Mouse (Mus musculus) midbrain, embryonic 12.5 days (tissue): Measurements from ENCODE around the gene Naaladl1. TPM values are rescaled to one million over a fixed set of nuclear protein-coding genes. Genes with fewer than 3 reads are reported as not detected.

Experiments used
- ATAC-seq: fragments of 200-750 bp; cut with Nextera tagmentation; 2 replicates; pipeline ENCODE4 v1.8.0; 2017; ENCODE audit warnings: low read depth, moderate TSS enrichment, moderate library complexity; ENCODE audit not compliant: low FRiP score
- H3K27ac ChIP-seq: fragments of 300-500 bp; sonication (generic); replicated peaks from 2 replicates; pipeline ENCODE4 v1.5.1; 2016; ENCODE audit warnings: mild to moderate bottlenecking
- H3K27me3 ChIP-seq: fragments of 300-500 bp; sonication (generic); 2 replicates; pipeline ENCODE4 v1.6.1; 2016; ENCODE audit warnings: mild to moderate bottlenecking
- H3K36me3 ChIP-seq: fragments of 300-500 bp; sonication (generic); 2 replicates; pipeline ENCODE4 v1.6.1; 2016
- H3K4me1 ChIP-seq: fragments of 300-500 bp; sonication (generic); 2 replicates; pipeline ENCODE4 v1.6.1; 2016
- H3K4me2 ChIP-seq: fragments of 300-500 bp; sonication (generic); replicated peaks from 2 replicates; pipeline ENCODE4 v1.6.1; 2016; ENCODE audit warnings: mild to moderate bottlenecking, moderate library complexity
- H3K4me3 ChIP-seq: fragments of 300-500 bp; sonication (generic); 2 replicates; pipeline ENCODE4 v1.5.1; 2016; ENCODE audit warnings: mild to moderate bottlenecking
- H3K9ac ChIP-seq: fragments of 300-500 bp; sonication (generic); replicated peaks from 2 replicates; pipeline ENCODE4 v1.6.1; 2016; ENCODE audit warnings: mild to moderate bottlenecking, moderate library complexity
- H3K9me3 ChIP-seq: fragments of 300-500 bp; sonication (generic); 2 replicates; pipeline ENCODE4 v1.6.1; 2016; ENCODE audit warnings: mild to moderate bottlenecking
- WGBS: fragments of 180-500 bp; shearing (Covaris S2); methylation state at CpG from one replicate; pipeline ENCODE4 v1.1.7; 2016; 5-methylcytosine and 5-hydroxymethylcytosine counted together
- polyA plus RNA-seq: library from polyadenylated mRNA; unstranded; fragments of >200 nt; fragmentation: Nextera tagmentation; extraction: Ambion mirVana; gene quantifications from 2 replicates; pipeline ENCODE4 v1.2.1, GENCODE M21; 2016

Gene Naaladl1
- polyA plus RNA-seq, 1 experiment from 2014 or later = 0.94 TPM

DNA sequence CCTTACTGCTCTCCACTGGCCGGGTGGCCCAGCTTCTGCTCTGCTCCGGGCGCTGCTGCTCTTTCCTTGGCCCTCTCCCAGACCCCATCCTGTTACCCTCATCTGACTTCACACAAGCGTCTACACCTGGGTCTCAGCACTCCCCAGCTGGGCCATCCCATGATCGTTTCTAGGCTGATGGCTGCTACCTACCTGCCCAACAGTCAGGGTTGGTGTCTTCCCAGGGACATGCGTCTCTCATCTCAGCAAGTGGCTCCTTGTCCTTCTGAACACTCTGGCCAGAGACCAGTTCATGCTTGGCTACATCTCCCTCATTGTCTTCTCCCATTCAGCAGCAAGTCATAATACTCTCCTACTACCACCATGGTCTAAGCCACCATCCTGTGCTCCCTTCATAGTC lies 34.1 kb downstream of the Naaladl1 start:
- Histone ChIP-seq H3K4me1 (peaks cover 9% of the 10 kb centered on the region), H3K9ac (peak overlapping the region; percentile 83; the same call in 1 of the 2 replicates), H3K4me3 (peak overlapping the region; percentile 73), H3K27ac (no peak overlapping the region), H3K36me3 (peaks cover 29% of the 10 kb centered on the region), H3K9me3 (no peaks in the 10 kb centered on the region), H3K27me3 (no peaks in the 10 kb centered on the region), H3K4me2 (peak overlapping the region; percentile 82)
- WGBS = 97% methylated on average over 6 of the region's 6 CpGs
- ATAC-seq = no peak

DNA sequence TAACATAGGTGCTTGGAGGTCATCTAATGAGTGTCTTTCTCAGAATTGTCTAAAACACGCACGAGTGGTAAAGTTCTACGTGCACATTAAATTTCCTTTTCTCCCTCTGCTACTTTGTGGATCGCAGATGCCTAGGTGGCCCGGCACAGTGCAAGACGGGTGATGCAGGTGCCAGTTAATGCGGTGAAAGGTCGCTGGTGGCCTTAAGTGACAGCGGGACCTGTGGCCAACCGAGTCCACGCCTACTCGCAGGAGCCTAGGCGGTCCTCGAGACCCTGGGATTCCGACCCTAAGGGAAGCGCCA lies 34.7 kb downstream of the Naaladl1 start:
- peak overlapping the region; percentile 99 for H3K27ac ChIP-seq
- H3K27me3 ChIP-seq = peaks cover 3% of the 10 kb centered on the region; the same call in 1 of the 2 replicates
- H3K4me1 ChIP-seq = peaks cover 9% of the 10 kb centered on the region
- peak overlapping the region; percentile 82 for H3K4me2 ChIP-seq
- H3K9me3 ChIP-seq = no peaks in the 10 kb centered on the region
- whole genome bisulfite sequencing = 8% methylated on average over 16 of the region's 16 CpGs
- peak overlapping the region; percentile 83 for H3K9ac ChIP-seq
- ATAC-seq = no peak
- H3K36me3 ChIP-seq = peaks cover 24% of the 10 kb centered on the region
- H3K4me3 ChIP-seq = peak overlapping the region; percentile 73

DNA sequence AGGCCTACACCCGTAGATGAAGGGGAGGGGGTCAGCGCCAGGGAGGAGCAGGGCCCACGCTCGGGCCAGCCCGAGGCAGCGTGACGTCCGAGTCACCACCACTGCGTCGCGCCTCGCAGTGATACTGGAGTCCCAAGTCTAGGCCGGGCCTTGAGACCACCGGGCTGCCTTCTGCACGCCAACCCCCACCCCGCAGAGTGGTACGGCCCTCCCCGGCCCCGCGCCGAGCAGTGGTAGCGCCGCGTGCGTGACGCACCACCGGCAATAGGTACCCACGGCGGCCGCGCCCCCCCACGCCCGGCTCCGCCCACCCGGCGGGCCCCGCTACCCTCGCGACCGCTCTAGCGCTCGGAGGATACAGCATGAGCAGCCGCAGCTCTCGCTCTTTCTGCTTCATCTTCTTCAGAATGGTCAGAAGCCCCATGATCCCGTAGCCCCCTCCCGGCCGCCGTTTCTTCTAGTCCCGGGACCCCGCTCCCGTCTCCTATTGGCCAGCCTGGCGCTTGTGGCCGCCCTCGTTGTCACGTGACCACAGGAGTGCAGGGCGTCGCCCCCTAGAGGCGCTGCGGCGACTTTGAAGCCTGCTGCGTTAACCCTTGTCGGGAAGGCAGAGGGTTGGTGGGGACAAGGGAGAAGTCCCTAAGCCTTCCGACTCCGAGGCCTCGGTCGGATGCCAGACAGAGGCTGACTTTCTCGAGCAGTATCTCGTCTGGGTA lies 35.3 kb downstream of the Naaladl1 start, which contains the start of gene Batf2:
Gene Batf2 (plus strand): TSS at position 306 of the 716 bp plus-strand sequence.
- peak within 1 kb of the TSS; percentile 83 for H3K9ac ChIP-seq
- peaks cover 19% of the 10 kb centered on the region for H3K36me3 ChIP-seq
- H3K27ac ChIP-seq = peak within 1 kb of the TSS; percentile 99

GRCm38 (mm10) chr19:6141394-6141749 lies 35.8 kb downstream of the Naaladl1 start, which contains the start of gene Arl2:
TSS of gene Arl2 (minus strand) at chr19:6141548.
- Histone ChIP-seq H3K4me1 (peaks cover 9% of the 10 kb centered on the region), H3K27ac (peak within 1 kb of the TSS; percentile 99), H3K9me3 (no peaks in the 10 kb centered on the region), H3K4me3 (peak within 1 kb of the TSS; percentile 73), H3K9ac (peak within 1 kb of the TSS; percentile 83), H3K36me3 (peaks cover 17% of the 10 kb centered on the region; the same call in 1 of the 2 replicates), H3K27me3 (peaks cover 3% of the 10 kb centered on the region; the same call in 1 of the 2 replicates), H3K4me2 (peak within 1 kb of the TSS; percentile 82)
- peak; percentile 69 for ATAC-seq
- WGBS = under 1% methylated on average over 15 of the region's 15 CpGs

More for the DNA sequence above, 35.3 kb downstream of the Naaladl1 start, which contains the start of gene Batf2:
- WGBS = under 1% methylated on average over 55 of the region's 68 CpGs
- Histone ChIP-seq H3K4me1 (peaks cover 9% of the 10 kb centered on the region), H3K4me3 (peak within 1 kb of the TSS; percentile 73), H3K9me3 (no peaks in the 10 kb centered on the region), H3K27me3 (peaks cover 3% of the 10 kb centered on the region; the same call in 1 of the 2 replicates), H3K4me2 (peak within 1 kb of the TSS; percentile 82)
- ATAC-seq = peak; percentile 93

DNA sequence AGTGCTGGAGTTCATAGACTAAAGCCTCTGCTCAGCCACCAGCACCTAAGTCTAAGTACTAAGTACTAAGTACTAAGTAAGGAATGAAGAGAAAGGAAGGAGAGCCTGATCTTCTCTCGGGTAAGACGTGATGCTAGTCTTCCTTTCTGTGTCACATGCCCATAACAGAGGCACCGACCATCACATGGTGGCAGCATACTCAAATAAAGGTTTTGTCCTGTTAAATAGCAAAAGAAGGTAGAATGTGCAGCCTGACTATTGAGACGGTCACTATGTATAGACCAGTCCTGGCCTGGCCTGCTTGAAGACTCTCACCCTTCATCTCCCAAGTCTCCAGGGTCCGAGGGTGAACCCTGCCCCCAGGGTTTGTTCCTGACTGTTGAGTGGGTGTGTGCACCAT lies 39.3 kb downstream of the Naaladl1 start:
- 78% methylated on average over 5 of the region's 5 CpGs for WGBS
- Histone ChIP-seq H3K9ac (no peak overlapping the region), H3K4me1 (peaks cover 6% of the 10 kb centered on the region), H3K27ac (no peak overlapping the region), H3K4me3 (no peak overlapping the region), H3K9me3 (no peaks in the 10 kb centered on the region), H3K27me3 (peaks cover 3% of the 10 kb centered on the region; the same call in 1 of the 2 replicates), H3K4me2 (no peak overlapping the region), H3K36me3 (no peaks in the 10 kb centered on the region)
- no peak for ATAC-seq

DNA sequence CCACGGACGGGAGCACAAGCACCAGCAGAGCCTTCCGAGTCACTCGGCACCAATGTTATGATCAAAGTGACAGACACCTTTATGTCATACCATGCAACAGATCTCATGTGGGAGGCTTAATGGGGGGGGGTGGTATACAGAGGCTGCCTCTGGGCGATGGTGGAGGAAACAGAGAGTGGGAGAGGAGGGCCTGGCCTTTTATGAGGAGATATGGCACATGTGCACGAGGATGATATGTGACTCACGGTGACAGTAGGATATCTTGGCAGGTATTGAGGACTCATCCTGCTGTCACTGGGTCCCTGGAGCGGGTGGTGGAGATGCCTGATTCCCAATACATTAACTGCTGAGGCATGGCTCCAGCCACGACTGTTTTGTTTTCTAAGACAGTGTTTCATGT lies 49.6 kb downstream of the Naaladl1 start:
- no peak for ATAC-seq
- WGBS = 90% methylated on average over 9 of the region's 9 CpGs
- Histone ChIP-seq H3K36me3 (no peaks in the 10 kb centered on the region), H3K4me3 (no peak overlapping the region), H3K4me2 (no peak overlapping the region), H3K9me3 (no peaks in the 10 kb centered on the region), H3K9ac (no peak overlapping the region), H3K27ac (no peak overlapping the region), H3K27me3 (0 out of 2 replicates have a peak, but pooled peaks cover 7% of the 10 kb centered on the region), H3K4me1 (no peaks in the 10 kb centered on the region)

GRCm38 (mm10) chr19:6156372-6156771 lies 50.8 kb downstream of the Naaladl1 start:
- Histone ChIP-seq H3K36me3 (no peaks in the 10 kb centered on the region), H3K4me2 (no peak overlapping the region), H3K9ac (no peak overlapping the region), H3K27me3 (0 out of 2 replicates have a peak, but pooled peaks cover 3% of the 10 kb centered on the region), H3K4me1 (no peaks in the 10 kb centered on the region), H3K9me3 (no peaks in the 10 kb centered on the region), H3K27ac (no peak overlapping the region), H3K4me3 (no peak overlapping the region)
- ATAC-seq = no peak
- WGBS = 68% methylated on average over 8 of the region's 8 CpGs

DNA sequence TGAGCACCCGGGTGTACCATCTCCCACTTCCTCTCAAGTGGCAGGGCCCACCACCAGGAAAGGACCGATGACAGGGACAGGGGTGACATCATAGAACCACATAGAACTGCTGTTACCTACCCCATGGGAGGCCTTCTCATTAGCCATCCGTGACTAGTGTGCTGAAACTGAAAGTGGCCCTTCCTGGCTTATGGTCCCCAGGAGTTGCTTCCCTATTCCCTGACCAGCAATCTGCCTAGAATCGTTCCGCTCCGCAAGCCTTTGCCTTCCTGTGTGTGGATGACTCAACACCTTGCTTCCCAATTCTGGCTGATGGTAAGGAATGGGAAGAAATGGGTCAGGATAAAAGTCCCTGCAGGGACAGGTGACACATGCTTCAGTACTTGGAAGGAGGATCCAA lies 51.6 kb downstream of the Naaladl1 start:
- no peaks in the 10 kb centered on the region for H3K36me3 ChIP-seq
- WGBS = 83% methylated on average over 6 of the region's 6 CpGs
- no peak overlapping the region for H3K27ac ChIP-seq
- no peaks in the 10 kb centered on the region for H3K9me3 ChIP-seq
- no peak overlapping the region for H3K4me3 ChIP-seq
- H3K9ac ChIP-seq = no peak overlapping the region
- H3K4me2 ChIP-seq = no peak overlapping the region
- no peak for ATAC-seq
- H3K4me1 ChIP-seq = no peaks in the 10 kb centered on the region
- H3K27me3 ChIP-seq = no peaks in the 10 kb centered on the region

DNA sequence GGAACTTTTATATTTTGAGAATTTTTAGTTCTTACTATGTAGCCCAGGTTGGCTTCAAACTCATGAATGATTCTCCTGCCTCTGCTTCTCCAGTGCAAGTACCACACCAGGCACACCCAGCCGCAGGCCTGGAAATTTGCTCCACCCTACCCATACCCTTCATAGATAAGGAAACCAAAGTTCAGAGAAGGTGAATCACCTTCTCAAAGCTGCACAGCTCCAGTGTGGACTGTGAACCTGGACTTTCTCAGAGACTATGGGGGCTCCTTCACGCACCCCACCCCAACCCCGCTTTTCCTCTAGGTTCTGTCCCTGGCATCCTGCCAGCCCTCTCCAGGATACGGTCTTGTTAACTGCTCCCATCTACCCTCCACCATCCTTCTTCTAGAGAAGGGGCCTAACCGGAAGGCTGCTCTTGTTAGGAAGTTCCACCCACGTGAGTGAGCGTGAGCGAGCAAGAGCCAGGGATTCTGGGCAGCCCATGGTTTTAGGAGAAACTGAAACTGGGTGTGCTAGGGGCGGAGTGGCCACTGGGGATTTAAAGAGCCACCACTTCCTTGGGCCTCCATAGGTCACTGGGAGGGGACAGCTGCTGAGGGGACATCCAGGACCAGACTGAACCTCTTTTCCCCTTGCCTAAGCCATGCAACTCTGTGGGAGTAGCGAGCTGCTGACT lies 58.4 kb downstream of the Naaladl1 start:
- Histone ChIP-seq H3K4me2 (no peak overlapping the region), H3K4me1 (no peaks in the 10 kb centered on the region), H3K9me3 (no peaks in the 10 kb centered on the region), H3K9ac (no peak overlapping the region), H3K27me3 (no peaks in the 10 kb centered on the region), H3K36me3 (no peaks in the 10 kb centered on the region), H3K4me3 (no peak overlapping the region), H3K27ac (no peak overlapping the region)
- ATAC-seq = no peak
- 76% methylated on average over 10 of the region's 10 CpGs for WGBS

Other genes starting within 250 kb of the Naaladl1 start
- gene Frmd8, start 230.5 kb upstream of the Naaladl1 start, polyA plus RNA-seq = 22.3 and 24.8 TPM in 2 replicates
- gene Slc25a45, start 228.0 kb upstream of the Naaladl1 start, polyA plus RNA-seq = 1.9 and 3.4 TPM in 2 replicates
- gene Tigd3, start 211.6 kb upstream of the Naaladl1 start, polyA plus RNA-seq = 11.1 and 11.4 TPM in 2 replicates
- 171 and 185 TPM in 2 replicates for gene Dpf2, start 192.8 kb upstream of the Naaladl1 start, polyA plus RNA-seq
- gene Cdc42ep2, start 181.0 kb upstream of the Naaladl1 start, polyA plus RNA-seq = 3.6 and 3.8 TPM in 2 replicates
- 57.4 and 59.6 TPM in 2 replicates for gene Pola2, start 141.6 kb upstream of the Naaladl1 start, polyA plus RNA-seq
- gene Slc22a20, start 119.6 kb upstream of the Naaladl1 start, polyA plus RNA-seq = not detected in 2 replicates
- 3.8 and 4.5 TPM in 2 replicates for gene Capn1, start 89.9 kb upstream of the Naaladl1 start, polyA plus RNA-seq
- 30.0 and 32.6 TPM in 2 replicates for gene Syvn1, start 59.2 kb upstream of the Naaladl1 start, polyA plus RNA-seq
- gene Mrpl49, start 48.0 kb upstream of the Naaladl1 start, polyA plus RNA-seq = 75.8 and 76.4 TPM in 2 replicates
- gene Fau, start 47.9 kb upstream of the Naaladl1 start, polyA plus RNA-seq = 595 and 628 TPM in 2 replicates
- gene Znhit2, start 44.6 kb upstream of the Naaladl1 start, polyA plus RNA-seq = 30.8 and 32.2 TPM in 2 replicates
- 41.0 and 41.3 TPM in 2 replicates for gene Tm7sf2, start 37.4 kb upstream of the Naaladl1 start, polyA plus RNA-seq
- gene Vps51, start 28.6 kb upstream of the Naaladl1 start, polyA plus RNA-seq = 77.0 and 82.2 TPM in 2 replicates
- not detected in 2 replicates for gene Tmem262, start 25.7 kb upstream of the Naaladl1 start, polyA plus RNA-seq
- gene Gm28374, start 23.5 kb upstream of the Naaladl1 start, polyA plus RNA-seq = 2.6 and 3.6 TPM in 2 replicates
- gene Zfpl1, start 20.8 kb upstream of the Naaladl1 start, polyA plus RNA-seq = 67.1 and 75.1 TPM in 2 replicates
- gene Cdca5, start 20.8 kb upstream of the Naaladl1 start, polyA plus RNA-seq = 41.5 and 42.1 TPM in 2 replicates
- gene AC131692.1, start 11.4 kb upstream of the Naaladl1 start, polyA plus RNA-seq = 0.77 TPM in 1 of 2 replicates, not detected in the other
- 49.7 and 50.8 TPM in 2 replicates for gene Sac3d1, start 12.9 kb downstream of the Naaladl1 start, polyA plus RNA-seq
- gene Snx15, start 22.5 kb downstream of the Naaladl1 start, polyA plus RNA-seq = 29.7 and 30.5 TPM in 2 replicates
- not detected in 2 replicates for gene Batf2, start 35.2 kb downstream of the Naaladl1 start, polyA plus RNA-seq
- gene Arl2, start 35.8 kb downstream of the Naaladl1 start, polyA plus RNA-seq = 90.9 and 96.1 TPM in 2 replicates
- gene Majin, start 78.6 kb downstream of the Naaladl1 start, polyA plus RNA-seq = not detected in 2 replicates
- 0.74 TPM in 1 of 2 replicates, not detected in the other for gene Gpha2, start 120.6 kb downstream of the Naaladl1 start, polyA plus RNA-seq
- 61.3 and 66.1 TPM in 2 replicates for gene Ppp2r5b, start 130.1 kb downstream of the Naaladl1 start, polyA plus RNA-seq
- gene Atg2a, start 135.9 kb downstream of the Naaladl1 start, polyA plus RNA-seq = 13.6 and 14.2 TPM in 2 replicates
- gene Ehd1, start 170.9 kb downstream of the Naaladl1 start, polyA plus RNA-seq = 90.8 and 96.9 TPM in 2 replicates
- 0.29 and 0.37 TPM in 2 replicates for gene Cdc42bpg, start 200.7 kb downstream of the Naaladl1 start, polyA plus RNA-seq
- 99.0 and 103 TPM in 2 replicates for gene Men1, start 229.2 kb downstream of the Naaladl1 start, polyA plus RNA-seq
- gene Map4k2, start 235.4 kb downstream of the Naaladl1 start, polyA plus RNA-seq = 14.6 and 14.7 TPM in 2 replicates